Mouse (Mus musculus): ENCODE results near the gene Zfp710.

GRCm38 (mm10) chr7:80138375-80138774 is 113.8 kb downstream of the Zfp710 start:
- TF ChIP-seq POLR2A (IDR thresholded peaks at IDR 0.05; ENCODE audit: low read depth, low read length) (no peak), CTCF (IDR thresholded peaks at IDR 0.05; ENCODE audit: borderline replicate concordance, insufficient read depth, low read length) (no peak)
